Mouse (Mus musculus): ENCODE data around the gene Chpf.
A peak's percentile ranks its signal among the peaks of the same experiment; 100 is the strongest.

The Chpf gene

GRCm38 (mm10) chr1:75478916-75479634 lies at the start of gene Chpf, which contains the start of gene Tmem198:
TSS of gene Chpf (minus strand) at chr1:75479307.
TSS of gene Tmem198 (plus strand) at chr1:75479532.
- DNase-seq: peak; percentile 97

- DNase-seq: no peak
These were observed 45.6 kb upstream of the Chpf start for GRCm38 (mm10) chr1:75524679-75525078.

- DNase-seq: peak; percentile 90
These were observed 42.4 kb upstream of the Chpf start, which contains the start of gene Stk11ip for GRCm38 (mm10) chr1:75521321-75522031. TSS of gene Stk11ip (plus strand) at chr1:75521529.

- no peak for DNase-seq
These were observed 40.5 kb upstream of the Chpf start for GRCm38 (mm10) chr1:75519576-75519975.

GRCm38 (mm10) chr1:75518427-75518826 lies 39.3 kb upstream of the Chpf start:
- DNase-seq: no peak

- no peak for DNase-seq
These were observed 38.9 kb upstream of the Chpf start for GRCm38 (mm10) chr1:75517984-75518383.

- DNase-seq: no peak
These were observed 37.7 kb upstream of the Chpf start for GRCm38 (mm10) chr1:75516703-75517380.

GRCm38 (mm10) chr1:75512550-75512949 lies 33.4 kb upstream of the Chpf start:
- DNase-seq: no peak

- no peak for DNase-seq
These were observed 32.5 kb upstream of the Chpf start for GRCm38 (mm10) chr1:75511437-75512210.

- no peak for DNase-seq
These were observed 31.0 kb upstream of the Chpf start for GRCm38 (mm10) chr1:75510154-75510553.

- no peak for DNase-seq
These were observed 30.5 kb upstream of the Chpf start for GRCm38 (mm10) chr1:75509586-75509985.

- DNase-seq: no peak
These were observed 27.9 kb upstream of the Chpf start, which contains the start of gene Inha for GRCm38 (mm10) chr1:75507006-75507405. TSS of gene Inha (plus strand) at chr1:75507077.

GRCm38 (mm10) chr1:75505956-75506831 lies 27.1 kb upstream of the Chpf start, which contains the start of gene Obsl1:
TSS of gene Obsl1 (minus strand) at chr1:75506452.
- DNase-seq: peak; percentile 64

- peak; percentile 88 for DNase-seq
These were observed 26.2 kb upstream of the Chpf start for GRCm38 (mm10) chr1:75505159-75505955.

- no peak for DNase-seq
These were observed 25.3 kb upstream of the Chpf start for GRCm38 (mm10) chr1:75504256-75505045.

GRCm38 (mm10) chr1:75503651-75503980 lies 24.5 kb upstream of the Chpf start:
- DNase-seq: no peak

GRCm38 (mm10) chr1:75502945-75503650 lies 24.0 kb upstream of the Chpf start:
- no peak for DNase-seq

- no peak for DNase-seq
These were observed 22.8 kb upstream of the Chpf start for GRCm38 (mm10) chr1:75501905-75502304.

- no peak for DNase-seq
These were observed 20.3 kb upstream of the Chpf start for GRCm38 (mm10) chr1:75499441-75499840.
